Mouse (Mus musculus) layer of hippocampus, adult 9-11 months (tissue): Measurements from ENCODE around the gene Agrn.

Source experiments
- DNase-seq: peaks from one replicate; pipeline ENCODE4 v3.0.0; 2022

The Agrn gene

DNA sequence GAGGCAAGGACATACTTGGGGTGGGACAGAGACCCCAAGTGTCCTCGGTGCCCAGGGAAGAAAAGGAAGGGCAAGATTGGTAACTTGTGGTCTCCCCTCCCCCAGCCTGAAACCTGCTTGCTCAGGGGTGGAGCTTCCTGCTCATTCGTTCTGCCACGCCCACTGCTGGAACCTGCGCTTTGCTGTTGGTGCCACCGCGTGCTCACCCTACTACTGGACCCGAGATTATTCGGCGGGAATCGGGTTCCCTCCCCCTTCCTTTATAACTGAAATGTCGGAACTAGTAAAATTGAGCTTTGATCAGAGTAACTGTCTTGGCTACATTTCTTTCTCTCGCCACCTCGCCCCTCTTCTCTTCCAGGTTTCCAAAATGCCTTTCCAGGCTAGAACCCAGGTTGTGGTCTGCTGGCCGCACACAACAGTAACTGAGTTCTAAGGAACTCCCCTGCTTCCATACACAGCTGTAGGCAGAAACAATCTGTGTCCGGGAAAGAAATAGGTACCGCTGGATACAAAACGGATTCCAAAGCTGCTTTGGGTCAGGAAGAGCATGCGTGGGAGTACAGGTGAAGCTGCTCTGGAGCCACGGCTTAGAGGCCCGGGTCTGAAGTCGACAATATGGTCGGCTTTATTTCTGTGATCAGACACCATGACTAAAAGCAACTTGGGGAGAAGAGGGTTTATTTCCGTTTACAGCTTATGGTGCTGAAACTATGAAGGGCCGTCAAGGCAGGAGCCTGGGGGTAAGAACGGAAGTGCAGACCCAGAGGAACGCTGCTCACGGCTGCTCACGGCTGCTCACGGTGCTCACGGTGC lies 60.8 kb downstream of the Agrn start:
- no peak for DNase-seq

DNA sequence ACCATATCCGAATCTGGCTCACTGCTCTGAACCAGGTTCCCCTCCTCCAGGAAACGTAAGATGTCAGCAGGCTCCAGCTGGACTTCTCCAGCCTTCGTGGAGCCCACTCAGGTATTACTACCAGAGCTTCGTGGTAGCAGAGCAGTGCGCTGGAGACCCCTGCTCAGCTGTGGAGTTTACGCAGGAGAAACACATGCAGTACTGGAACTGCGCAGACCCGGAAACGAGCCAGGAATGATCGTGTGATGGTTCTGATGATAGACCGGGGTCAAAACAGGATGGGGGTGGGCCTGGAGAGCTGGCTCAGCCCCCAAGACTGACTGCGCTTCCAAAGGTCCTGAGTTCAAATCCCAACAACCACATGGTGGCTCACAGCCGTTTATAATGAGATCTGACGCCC lies 61.5 kb downstream of the Agrn start:
- DNase-seq, result no peak

GRCm38 (mm10) chr4:156135112-156135511 lies 62.2 kb downstream of the Agrn start:
- DNase-seq, result no peak

- no peak for DNase-seq
Measured at GRCm38 (mm10) chr4:156133943-156134605, 63.2 kb downstream of the Agrn start.

DNA sequence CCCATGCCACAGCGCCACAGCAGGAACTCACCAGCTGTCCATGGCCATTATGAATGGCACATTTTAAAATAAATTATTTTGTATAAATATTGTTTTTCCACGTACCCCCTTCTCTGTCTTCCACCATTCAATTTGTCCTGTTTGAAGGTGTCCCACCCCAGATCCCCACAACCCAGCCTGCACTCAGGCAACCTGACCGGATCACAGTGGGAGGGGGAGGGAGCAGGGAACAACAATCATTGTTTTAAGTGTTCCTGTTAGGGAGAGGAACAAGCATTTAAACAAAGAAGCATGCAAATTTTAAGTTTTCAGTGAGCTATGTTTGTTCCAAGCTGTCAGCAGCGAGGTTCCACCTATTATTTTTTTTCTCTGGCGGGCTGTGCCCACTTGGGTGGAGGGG lies 64.0 kb downstream of the Agrn start:
- no peak for DNase-seq

DNA sequence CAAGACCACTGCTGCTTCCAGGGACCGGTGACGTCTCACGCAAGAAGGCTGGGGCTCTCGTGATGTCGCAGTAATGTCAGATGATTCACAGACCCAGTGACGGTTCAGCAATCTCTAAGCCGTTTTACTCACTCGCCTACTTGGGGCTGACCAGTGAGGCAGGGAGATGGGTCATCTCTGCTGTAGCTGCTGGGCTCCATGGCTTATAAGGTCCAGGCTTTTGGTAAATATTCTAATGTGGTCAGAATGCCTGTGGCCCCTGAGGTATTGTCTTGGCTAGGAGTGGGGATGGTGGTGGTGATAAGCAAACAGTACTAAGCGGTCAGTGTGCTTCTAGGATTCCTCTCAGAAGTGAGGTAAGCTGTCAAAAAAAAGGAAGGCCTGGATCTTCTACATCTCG lies 66.3 kb downstream of the Agrn start:
- DNase-seq, result no peak

- DNase-seq, result no peak
Measured at GRCm38 (mm10) chr4:156130436-156130835, 66.9 kb downstream of the Agrn start, which contains the start of gene Rnf223. Rnf223 (plus strand) TSS chr4:156130513.

GRCm38 (mm10) chr4:156128746-156129145 lies 68.5 kb downstream of the Agrn start:
- DNase-seq, result no peak

DNA sequence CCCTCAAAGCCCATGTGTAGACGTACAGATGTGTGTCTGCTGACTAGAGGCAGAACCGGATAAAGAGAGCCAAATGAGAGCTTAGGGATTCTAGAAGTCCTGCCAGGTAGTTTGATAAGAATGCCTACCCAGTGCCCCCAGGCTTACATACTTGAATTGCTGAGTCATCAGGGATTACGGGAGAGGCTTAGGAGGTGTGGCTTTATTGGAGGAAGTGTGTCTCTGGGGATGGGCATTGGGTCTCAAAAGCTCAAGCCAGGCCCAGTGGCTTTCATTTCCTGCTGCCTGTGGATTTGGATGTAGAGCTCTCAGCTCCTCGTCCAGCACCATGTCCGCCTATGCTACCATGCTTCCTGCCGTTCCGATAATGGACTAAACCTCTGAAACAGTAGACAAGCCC lies 70.4 kb downstream of the Agrn start:
- no peak for DNase-seq

GRCm38 (mm10) chr4:156125393-156125792 lies 71.9 kb downstream of the Agrn start:
- no peak for DNase-seq

DNA sequence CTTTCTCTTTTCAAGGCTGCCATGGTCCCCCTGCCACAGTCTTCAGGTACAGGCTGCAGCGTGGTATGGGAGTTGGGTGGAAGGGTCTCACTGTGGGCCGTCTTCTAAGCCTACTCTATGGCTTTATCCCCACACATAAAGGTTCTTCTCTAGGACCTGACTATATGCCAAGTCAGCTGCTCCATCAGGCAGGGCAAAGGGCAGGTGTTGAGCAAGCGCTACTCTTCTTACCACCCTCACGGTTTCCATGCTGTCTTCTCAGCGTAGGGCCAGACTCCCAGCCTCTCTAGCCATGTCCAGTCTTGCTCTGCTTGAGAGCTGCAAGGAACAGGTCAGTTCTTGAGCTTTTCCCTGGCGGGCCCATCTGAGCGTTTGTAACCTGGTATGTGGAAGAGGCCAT lies 73.2 kb downstream of the Agrn start:
- DNase-seq, result no peak
